Mouse (Mus musculus) G1E (cell line): ENCODE results near the gene Mapt.

Experiments
- CTCF ChIP-seq: IDR thresholded peaks from 2 replicates; pipeline ENCODE4 v1.5.1; 2012; ENCODE audit warnings: low read depth, low read length, inconsistent platforms, mixed read lengths
- GATA1 ChIP-seq: IDR thresholded peaks from 2 replicates; pipeline ENCODE4 v1.6.1; 2012; ENCODE audit warnings: borderline replicate concordance, low read length, inconsistent platforms, mixed read lengths
- POLR2AphosphoS5 ChIP-seq: IDR thresholded peaks from 2 replicates; pipeline ENCODE4 v1.6.1; 2012; ENCODE audit warnings: low read depth, low read length, inconsistent platforms; ENCODE audit not compliant: insufficient replicate concordance

DNA sequence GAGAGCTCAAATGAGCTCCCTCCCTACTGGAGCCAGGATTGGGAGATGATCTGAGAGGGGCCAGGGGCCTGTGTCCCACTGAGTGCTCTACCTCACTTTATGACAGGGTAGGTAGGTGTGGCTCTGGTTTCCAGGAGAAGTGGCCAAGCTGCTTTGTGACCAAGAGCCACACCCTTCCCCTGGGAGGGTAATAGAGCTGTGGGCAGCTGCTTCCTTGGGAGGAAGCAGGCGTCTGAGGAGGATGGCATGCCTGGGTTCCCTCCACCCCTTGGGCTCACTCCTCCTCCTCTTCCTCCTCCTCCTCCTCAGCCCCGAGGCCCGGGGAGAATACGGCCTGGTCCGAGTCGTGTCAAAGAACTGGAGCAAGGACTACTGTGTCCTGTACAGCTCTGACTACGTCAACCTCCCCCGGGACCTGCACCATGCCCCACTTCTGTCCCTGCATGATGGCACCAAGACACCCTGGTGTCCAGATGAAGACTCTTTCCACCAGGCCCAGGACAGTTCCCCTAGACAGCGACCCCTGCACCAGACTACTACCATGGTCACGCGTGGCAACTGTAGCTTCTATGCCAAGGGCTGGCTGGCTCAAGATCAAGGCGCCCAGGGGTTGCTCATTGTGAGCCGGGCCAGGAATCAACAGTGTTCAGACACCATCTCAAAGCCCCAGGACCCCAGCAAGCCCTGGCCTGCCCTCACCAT lies 44.9 kb upstream of the Mapt start, which contains the start of gene Sppl2c:
- no peak for TF ChIP-seq CTCF
- no peak for TF ChIP-seq GATA1
- TF ChIP-seq POLR2AphosphoS5, result no peak
